Mouse (Mus musculus): Measurements from ENCODE around the gene Med16. TPM values are rescaled to one million over a fixed set of nuclear protein-coding genes. Genes with fewer than 3 reads are reported as not detected.

The Med16 gene
- polyA plus RNA-seq, 1 experiment from 2014 or later: 36.5 TPM

DNA sequence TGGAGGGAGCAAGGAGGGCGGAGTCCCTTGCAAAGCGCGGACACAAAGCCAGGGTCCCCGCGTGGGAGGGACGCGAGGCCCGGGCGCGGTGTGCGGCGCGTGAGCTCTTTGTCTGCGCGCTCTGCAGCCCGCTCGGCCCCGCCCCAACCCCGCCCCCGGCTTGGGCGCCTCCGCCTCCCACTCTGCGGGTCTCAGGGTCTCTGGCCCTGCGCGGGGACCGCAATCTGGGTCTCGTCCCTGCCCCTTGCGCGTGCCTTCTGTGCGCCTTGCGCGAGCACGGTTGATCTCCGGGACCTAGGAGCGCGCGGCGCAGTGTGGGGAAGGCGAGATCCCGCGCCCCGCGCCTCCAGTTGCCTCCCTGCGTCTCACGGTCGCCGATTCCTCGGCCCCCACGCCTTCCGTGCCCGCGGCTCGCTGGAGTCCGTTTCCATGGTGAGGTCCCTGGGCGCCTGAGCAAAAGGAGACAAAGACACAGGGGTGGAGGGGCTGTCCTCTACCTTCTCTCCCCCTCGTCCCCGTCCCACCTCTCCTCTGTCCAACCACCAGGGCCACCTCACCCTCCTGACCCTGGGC lies 34.3 kb downstream of the Med16 start, which contains the start of the genes Prtn3 and Plppr3:
Gene Prtn3, plus strand, starts transcription at position 187 of the 573 bp plus-strand sequence.
Gene Plppr3, minus strand, starts transcription at position 345 of the 573 bp plus-strand sequence.
- Histone ChIP-seq H3K9ac (replicated peaks; ENCODE audit: low read length) (peak within 1 kb of the TSS; percentile 81), H3K4me3 (ENCODE audit: low read depth, low read length) (peak within 1 kb of the TSS; percentile 51), H3K9me3 (replicated peaks; ENCODE audit: control insufficient read depth, low read length) (no peaks in the 10 kb centered on the region), H3K27ac (replicated peaks; ENCODE audit: low read depth, low read length) (peak within 1 kb of the TSS; percentile 37), H3K27me3 (ENCODE audit: control insufficient read depth, insufficient read depth, low read length) (no peaks in the 10 kb centered on the region), H3K4me1 (ENCODE audit: control insufficient read depth, insufficient read depth, low read length) (peaks cover 6% of the 10 kb centered on the region), H3K4me2 (ENCODE audit: low read depth, low read length) (peak within 1 kb of the TSS; percentile 41), H3K36me3 (replicated peaks; ENCODE audit: control insufficient read depth, insufficient read depth, low read depth, low read length) (no peaks in the 10 kb centered on the region; the same call in 1 of the 2 replicates)
- 0% methylated on average over 56 of the region's 57 CpGs for WGBS
- DNase-seq (ENCODE audit: low spot score) (peak; percentile 84), ATAC-seq (replicated peaks; ENCODE audit: insufficient number of reproducible peaks, low FRiP score, low TSS enrichment, low read depth) (peak; percentile 86)

DNA sequence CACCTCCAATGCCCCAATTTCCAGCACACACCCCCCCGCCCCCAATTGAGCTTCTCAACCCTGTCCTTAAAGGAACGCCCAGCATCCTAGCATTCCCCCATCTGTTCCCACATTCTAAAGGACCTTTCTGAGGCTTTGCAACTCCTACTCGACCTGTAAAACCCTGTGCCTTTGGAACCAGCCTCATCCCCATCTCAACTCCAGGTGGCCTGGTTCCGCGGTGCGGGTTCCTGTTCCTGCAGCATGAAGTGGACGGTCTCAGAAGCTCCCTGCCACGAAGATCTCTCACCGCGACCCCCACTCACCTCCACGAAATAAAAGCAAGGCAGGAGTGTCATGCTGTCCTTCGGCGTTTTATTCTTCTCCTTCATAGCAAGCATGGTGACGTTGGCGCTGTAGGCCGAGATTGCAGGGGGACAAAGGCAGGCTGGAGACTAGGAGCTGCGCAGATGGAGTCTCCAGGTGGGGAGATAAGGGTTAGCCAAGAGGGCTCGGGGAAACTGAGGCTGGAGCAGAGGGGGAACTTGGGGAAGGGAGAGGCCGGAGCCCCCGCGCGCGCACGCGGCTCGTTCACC lies 34.9 kb downstream of the Med16 start:
- H3K27ac ChIP-seq (replicated peaks; ENCODE audit: low read depth, low read length): peak overlapping the region; percentile 37
- peak overlapping the region; percentile 41 for H3K4me2 ChIP-seq (ENCODE audit: low read depth, low read length)
- no peaks in the 10 kb centered on the region; the same call in 1 of the 2 replicates for H3K36me3 ChIP-seq (replicated peaks; ENCODE audit: control insufficient read depth, insufficient read depth, low read depth, low read length)
- no peaks in the 10 kb centered on the region for H3K27me3 ChIP-seq (ENCODE audit: control insufficient read depth, insufficient read depth, low read length)
- peak; percentile 35; the same call in 1 of the 2 replicates for ATAC-seq (replicated peaks; ENCODE audit: insufficient number of reproducible peaks, low FRiP score, low TSS enrichment, low read depth)
- peak overlapping the region; percentile 51 for H3K4me3 ChIP-seq (ENCODE audit: low read depth, low read length)
- WGBS: 2% methylated on average over 26 of the region's 26 CpGs
- DNase-seq (ENCODE audit: low spot score): peak; percentile 59
- H3K9me3 ChIP-seq (replicated peaks; ENCODE audit: control insufficient read depth, low read length): no peaks in the 10 kb centered on the region
- H3K9ac ChIP-seq (replicated peaks; ENCODE audit: low read length): peak overlapping the region; percentile 81
- H3K4me1 ChIP-seq (ENCODE audit: control insufficient read depth, insufficient read depth, low read length): peaks cover 6% of the 10 kb centered on the region

DNA sequence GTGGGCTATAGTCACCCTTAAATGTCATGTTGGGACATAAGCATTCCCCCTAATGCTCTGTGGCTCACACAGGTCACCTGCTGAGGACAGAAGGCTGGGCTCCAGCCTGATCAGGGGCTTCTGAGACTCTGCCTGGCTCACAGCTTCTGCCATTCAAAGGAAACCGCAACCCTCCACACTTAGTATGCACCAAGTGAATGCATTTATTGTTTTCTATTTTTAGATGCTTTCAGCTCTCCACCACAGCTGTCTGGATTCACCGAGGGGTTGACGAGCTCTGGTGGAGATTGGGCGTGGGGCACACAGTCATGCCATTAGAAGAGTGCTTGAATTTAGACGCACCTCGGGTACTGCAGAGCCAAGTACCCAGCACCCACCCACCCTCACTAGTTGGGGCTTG lies 35.4 kb downstream of the Med16 start:
- no peaks in the 10 kb centered on the region for H3K27me3 ChIP-seq (ENCODE audit: control insufficient read depth, insufficient read depth, low read length)
- ATAC-seq (replicated peaks; ENCODE audit: insufficient number of reproducible peaks, low FRiP score, low TSS enrichment, low read depth) (no peak), DNase-seq (ENCODE audit: low spot score) (no peak)
- H3K36me3 ChIP-seq (replicated peaks; ENCODE audit: control insufficient read depth, insufficient read depth, low read depth, low read length): no peaks in the 10 kb centered on the region; the same call in 1 of the 2 replicates
- no peaks in the 10 kb centered on the region for H3K9me3 ChIP-seq (replicated peaks; ENCODE audit: control insufficient read depth, low read length)
- peak overlapping the region; percentile 41 for H3K4me2 ChIP-seq (ENCODE audit: low read depth, low read length)
- H3K9ac ChIP-seq (replicated peaks; ENCODE audit: low read length): peak overlapping the region; percentile 81
- H3K4me1 ChIP-seq (ENCODE audit: control insufficient read depth, insufficient read depth, low read length): peaks cover 6% of the 10 kb centered on the region
- peak overlapping the region; percentile 51 for H3K4me3 ChIP-seq (ENCODE audit: low read depth, low read length)
- 10% methylated on average over 6 of the region's 6 CpGs for WGBS
- H3K27ac ChIP-seq (replicated peaks; ENCODE audit: low read depth, low read length): 0 out of 2 replicates have a peak overlapping the region, but pooled peaks have one; percentile 37

- Histone ChIP-seq H3K4me3 (ENCODE audit: low read depth, low read length) (peak overlapping the region; percentile 51), H3K9ac (replicated peaks; ENCODE audit: low read length) (peak overlapping the region; percentile 81), H3K4me2 (ENCODE audit: low read depth, low read length) (peak overlapping the region; percentile 41), H3K9me3 (replicated peaks; ENCODE audit: control insufficient read depth, low read length) (no peaks in the 10 kb centered on the region), H3K4me1 (ENCODE audit: control insufficient read depth, insufficient read depth, low read length) (peaks cover 6% of the 10 kb centered on the region), H3K36me3 (replicated peaks; ENCODE audit: control insufficient read depth, insufficient read depth, low read depth, low read length) (no peaks in the 10 kb centered on the region; the same call in 1 of the 2 replicates), H3K27ac (replicated peaks; ENCODE audit: low read depth, low read length) (no peak overlapping the region), H3K27me3 (ENCODE audit: control insufficient read depth, insufficient read depth, low read length) (no peaks in the 10 kb centered on the region)
- ATAC-seq (replicated peaks; ENCODE audit: insufficient number of reproducible peaks, low FRiP score, low TSS enrichment, low read depth) (no peak), DNase-seq (ENCODE audit: low spot score) (no peak)
- 52% methylated on average over 3 of the region's 3 CpGs for WGBS
These were observed 35.9 kb downstream of the Med16 start for GRCm38 (mm10) chr10:79872862-79873261.

DNA sequence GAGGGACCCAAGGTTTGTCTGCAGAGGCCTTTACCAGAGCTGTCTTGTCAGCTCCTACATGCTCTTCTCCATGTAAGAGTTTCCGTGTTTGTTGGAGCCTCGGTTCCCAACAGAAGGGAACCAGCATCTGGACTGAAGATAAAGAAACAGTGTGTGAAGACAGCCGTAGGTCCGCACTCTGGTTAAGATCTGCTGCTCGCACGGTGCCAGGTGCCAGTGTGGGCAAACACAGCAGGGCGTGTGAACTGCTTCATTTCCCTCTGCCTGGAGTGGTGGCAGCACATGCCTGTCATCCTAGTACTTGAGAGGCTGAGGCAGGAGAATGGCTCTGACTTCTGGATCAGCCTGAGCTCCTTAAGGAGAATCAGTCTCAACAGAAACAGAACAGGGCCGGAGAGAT lies 36.9 kb downstream of the Med16 start:
- WGBS: 89% methylated on average over 8 of the region's 8 CpGs
- no peaks in the 10 kb centered on the region; the same call in 1 of the 2 replicates for H3K36me3 ChIP-seq (replicated peaks; ENCODE audit: control insufficient read depth, insufficient read depth, low read depth, low read length)

DNA sequence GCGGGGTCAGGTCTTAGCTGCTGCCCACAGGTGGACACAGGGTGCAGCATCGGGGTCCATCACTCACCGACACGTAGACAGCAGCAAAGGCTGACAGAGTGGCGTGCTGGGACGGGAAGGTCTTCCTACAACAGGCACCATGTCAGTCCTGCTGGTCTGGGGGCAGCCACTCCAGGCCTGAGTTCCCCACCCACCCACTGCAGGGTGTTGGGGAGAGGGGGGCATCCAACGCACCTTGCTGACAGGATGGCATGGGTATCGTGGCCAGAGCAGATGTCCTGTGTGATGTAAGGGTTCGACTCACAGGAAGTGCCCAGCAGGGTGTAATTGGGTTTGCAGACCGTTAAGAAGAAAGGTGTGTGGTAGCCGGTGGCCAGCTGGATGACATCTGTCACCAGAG lies 42.1 kb downstream of the Med16 start:
- no peak overlapping the region for H3K9ac ChIP-seq (replicated peaks; ENCODE audit: low read length)
- DNase-seq (ENCODE audit: low spot score): no peak
- H3K4me2 ChIP-seq (ENCODE audit: low read depth, low read length): no peak overlapping the region
- 78% methylated on average over 11 of the region's 11 CpGs for WGBS
- H3K27me3 ChIP-seq (ENCODE audit: control insufficient read depth, insufficient read depth, low read length): no peaks in the 10 kb centered on the region
- no peak for ATAC-seq (replicated peaks; ENCODE audit: insufficient number of reproducible peaks, low FRiP score, low TSS enrichment, low read depth)
- H3K4me3 ChIP-seq (ENCODE audit: low read depth, low read length): no peak overlapping the region
- H3K27ac ChIP-seq (replicated peaks; ENCODE audit: low read depth, low read length): no peak overlapping the region
- no peaks in the 10 kb centered on the region for H3K9me3 ChIP-seq (replicated peaks; ENCODE audit: control insufficient read depth, low read length)
- H3K36me3 ChIP-seq (replicated peaks; ENCODE audit: control insufficient read depth, insufficient read depth, low read depth, low read length): peaks cover 15% of the 10 kb centered on the region
- no peaks in the 10 kb centered on the region for H3K4me1 ChIP-seq (ENCODE audit: control insufficient read depth, insufficient read depth, low read length)

More for the DNA sequence above, 36.9 kb downstream of the Med16 start:
- Histone ChIP-seq H3K9me3 (replicated peaks; ENCODE audit: control insufficient read depth, low read length) (no peaks in the 10 kb centered on the region), H3K27ac (replicated peaks; ENCODE audit: low read depth, low read length) (no peak overlapping the region), H3K27me3 (ENCODE audit: control insufficient read depth, insufficient read depth, low read length) (no peaks in the 10 kb centered on the region), H3K4me1 (ENCODE audit: control insufficient read depth, insufficient read depth, low read length) (peaks cover 6% of the 10 kb centered on the region), H3K4me2 (ENCODE audit: low read depth, low read length) (no peak overlapping the region), H3K9ac (replicated peaks; ENCODE audit: low read length) (no peak overlapping the region), H3K4me3 (ENCODE audit: low read depth, low read length) (no peak overlapping the region)
- no peak for ATAC-seq (replicated peaks; ENCODE audit: insufficient number of reproducible peaks, low FRiP score, low TSS enrichment, low read depth)
- no peak for DNase-seq (ENCODE audit: low spot score)

- DNase-seq (ENCODE audit: low spot score): no peak
- no peak overlapping the region for H3K4me3 ChIP-seq (ENCODE audit: low read depth, low read length)
These were observed 42.9 kb downstream of the Med16 start for GRCm38 (mm10) chr10:79865801-79866295.

GRCm38 (mm10) chr10:79865189-79865601 lies 43.5 kb downstream of the Med16 start:
- no peaks in the 10 kb centered on the region for H3K27me3 ChIP-seq (ENCODE audit: control insufficient read depth, insufficient read depth, low read length)
- H3K9me3 ChIP-seq (replicated peaks; ENCODE audit: control insufficient read depth, low read length): no peaks in the 10 kb centered on the region
- H3K4me2 ChIP-seq (ENCODE audit: low read depth, low read length): no peak overlapping the region
- DNase-seq (ENCODE audit: low spot score): no peak
- no peaks in the 10 kb centered on the region for H3K4me1 ChIP-seq (ENCODE audit: control insufficient read depth, insufficient read depth, low read length)
- H3K36me3 ChIP-seq (replicated peaks; ENCODE audit: control insufficient read depth, insufficient read depth, low read depth, low read length): peaks cover 26% of the 10 kb centered on the region
- H3K9ac ChIP-seq (replicated peaks; ENCODE audit: low read length): no peak overlapping the region
- peak; percentile 15; the same call in 1 of the 2 replicates for ATAC-seq (replicated peaks; ENCODE audit: insufficient number of reproducible peaks, low FRiP score, low TSS enrichment, low read depth)
- H3K27ac ChIP-seq (replicated peaks; ENCODE audit: low read depth, low read length): no peak overlapping the region
- H3K4me3 ChIP-seq (ENCODE audit: low read depth, low read length): no peak overlapping the region
- WGBS: 63% methylated on average over 12 of the region's 12 CpGs

More at GRCm38 (mm10) chr10:79865801-79866295, 42.9 kb downstream of the Med16 start:
- no peak overlapping the region for H3K4me2 ChIP-seq (ENCODE audit: low read depth, low read length)
- no peak overlapping the region for H3K9ac ChIP-seq (replicated peaks; ENCODE audit: low read length)
- no peaks in the 10 kb centered on the region for H3K9me3 ChIP-seq (replicated peaks; ENCODE audit: control insufficient read depth, low read length)
- peaks cover 20% of the 10 kb centered on the region for H3K36me3 ChIP-seq (replicated peaks; ENCODE audit: control insufficient read depth, insufficient read depth, low read depth, low read length)
- no peak overlapping the region for H3K27ac ChIP-seq (replicated peaks; ENCODE audit: low read depth, low read length)
- ATAC-seq (replicated peaks; ENCODE audit: insufficient number of reproducible peaks, low FRiP score, low TSS enrichment, low read depth): peak; percentile 1; the same call in 1 of the 2 replicates
- WGBS: 77% methylated on average over 19 of the region's 19 CpGs
- no peaks in the 10 kb centered on the region for H3K4me1 ChIP-seq (ENCODE audit: control insufficient read depth, insufficient read depth, low read length)
- no peaks in the 10 kb centered on the region for H3K27me3 ChIP-seq (ENCODE audit: control insufficient read depth, insufficient read depth, low read length)
